Mouse (Mus musculus): Measurements from ENCODE around the gene Arrdc3. TPM values are rescaled to one million over a fixed set of nuclear protein-coding genes. Genes with fewer than 3 reads are reported as not detected.

Arrdc3 gene
- polyA plus RNA-seq (2015; fragmentation: Nextera tagmentation; extraction: Ambion mirVana) = 42.3 and 50.4 TPM in 2 replicates

DNA sequence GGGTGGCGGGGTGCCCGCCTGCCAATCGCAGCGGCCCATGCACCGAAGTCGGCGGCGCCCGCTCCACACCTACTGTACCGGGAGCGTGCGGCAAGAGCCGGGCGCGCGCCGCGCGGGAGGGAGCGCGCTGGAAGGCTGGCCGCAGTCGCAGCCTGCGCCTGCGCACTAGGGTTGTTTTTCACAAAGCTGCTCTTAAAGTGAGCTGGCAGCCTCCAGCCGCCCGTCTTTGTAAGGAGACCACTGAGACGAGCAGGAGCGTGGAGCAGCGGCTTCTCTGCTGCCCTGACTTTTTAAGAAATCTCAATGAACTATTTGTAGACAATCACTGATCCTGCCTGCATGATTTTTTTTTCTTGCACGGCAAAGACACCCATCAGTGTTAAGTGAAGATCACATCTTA lies at the start of gene Arrdc3:
Arrdc3 (plus strand) TSS at position 195 of the 400 bp plus-strand sequence.
- peaks cover 11% of the 10 kb centered on the region for H3K4me1 ChIP-seq (replicated peaks)
- under 1% methylated on average over 27 of the region's 31 CpGs for WGBS
- H3K4me2 ChIP-seq = peak within 1 kb of the TSS; percentile 60
- peak; percentile 48 for ATAC-seq (replicated peaks; ENCODE audit: insufficient number of reproducible peaks, insufficient read depth, low FRiP score, low read depth)
- peak within 1 kb of the TSS; percentile 97 for H3K9ac ChIP-seq
- H3K27me3 ChIP-seq = no peaks in the 10 kb centered on the region
- H3K36me3 ChIP-seq = peaks cover 7% of the 10 kb centered on the region
- H3K9me3 ChIP-seq (replicated peaks) = no peaks in the 10 kb centered on the region
- H3K27ac ChIP-seq = peak within 1 kb of the TSS; percentile 100
- H3K4me3 ChIP-seq = peak within 1 kb of the TSS; percentile 89

DNA sequence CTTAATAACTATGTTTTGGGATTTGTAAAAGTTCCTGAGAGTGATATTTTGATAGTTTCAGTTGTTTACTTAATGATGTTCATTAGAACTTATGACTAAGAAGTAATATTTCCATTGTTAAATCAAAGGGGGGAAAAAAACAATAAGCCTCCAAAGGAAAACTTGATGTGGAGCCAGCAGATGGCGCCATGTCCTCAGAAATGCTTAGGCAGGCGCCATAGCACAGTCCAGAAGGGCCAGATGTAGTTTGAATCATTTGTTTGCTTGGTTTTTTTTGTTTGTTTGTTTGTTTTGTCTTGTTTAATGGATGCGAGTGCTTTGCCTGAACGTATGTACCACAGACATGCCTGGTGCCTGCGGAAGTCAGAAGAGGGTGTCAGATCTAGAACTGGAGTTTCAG lies 21.0 kb upstream of the Arrdc3 start:
- no peak overlapping the region for H3K4me2 ChIP-seq
- H3K9ac ChIP-seq = no peak overlapping the region
- H3K4me1 ChIP-seq (replicated peaks) = no peaks in the 10 kb centered on the region
- no peaks in the 10 kb centered on the region for H3K36me3 ChIP-seq
- 13% methylated on average over 5 of the region's 5 CpGs for WGBS
- H3K27ac ChIP-seq = no peak overlapping the region
- ATAC-seq (replicated peaks; ENCODE audit: insufficient number of reproducible peaks, insufficient read depth, low FRiP score, low read depth) = no peak
- no peaks in the 10 kb centered on the region for H3K9me3 ChIP-seq (replicated peaks)
- no peaks in the 10 kb centered on the region for H3K27me3 ChIP-seq
- H3K4me3 ChIP-seq = no peak overlapping the region

DNA sequence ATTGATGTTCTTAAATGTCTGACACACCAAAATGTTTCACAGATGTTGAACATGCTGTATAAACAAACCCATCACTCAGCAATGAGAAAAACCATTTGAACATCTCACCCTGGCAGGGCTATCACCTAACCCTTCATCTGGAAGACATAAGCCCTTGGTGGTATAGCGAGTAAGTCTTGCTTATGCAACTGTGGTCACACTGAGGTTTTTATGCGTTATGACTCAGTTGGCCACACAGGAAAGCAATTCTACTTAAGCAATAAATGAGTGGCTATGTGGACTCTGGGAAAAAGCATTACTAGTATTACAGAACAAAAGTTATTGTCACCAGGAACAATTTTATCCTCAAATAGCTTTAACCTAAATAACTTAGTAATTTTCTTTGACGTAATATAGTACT lies 19.0 kb upstream of the Arrdc3 start:
- H3K4me3 ChIP-seq = no peak overlapping the region
- H3K9me3 ChIP-seq (replicated peaks) = no peaks in the 10 kb centered on the region
- ATAC-seq (replicated peaks; ENCODE audit: insufficient number of reproducible peaks, insufficient read depth, low FRiP score, low read depth) = no peak
- no peak overlapping the region for H3K9ac ChIP-seq
- WGBS = 69% methylated on average over 3 of the region's 3 CpGs
- H3K4me2 ChIP-seq = no peak overlapping the region
- H3K27ac ChIP-seq = no peak overlapping the region
- no peaks in the 10 kb centered on the region for H3K36me3 ChIP-seq
- H3K27me3 ChIP-seq = no peaks in the 10 kb centered on the region
- H3K4me1 ChIP-seq (replicated peaks) = no peaks in the 10 kb centered on the region

DNA sequence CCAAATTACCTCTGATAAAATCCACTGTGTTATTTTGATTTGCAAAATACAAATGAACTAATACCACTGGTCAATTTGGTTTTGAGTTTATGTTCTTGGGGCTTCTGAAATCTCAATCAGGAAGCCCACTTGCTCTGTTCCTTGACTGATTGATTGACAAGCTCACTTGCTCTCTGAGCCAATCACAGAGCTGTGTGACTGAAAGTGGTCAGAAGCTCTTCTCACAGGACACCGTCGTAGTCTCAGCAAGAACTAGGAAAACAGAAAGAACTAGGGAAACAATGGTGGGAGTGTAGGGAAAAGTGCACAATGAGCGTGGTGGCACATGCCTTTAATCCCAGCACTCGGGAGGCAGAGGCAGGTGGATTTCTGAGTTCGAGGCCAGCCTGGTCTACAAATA lies 8.1 kb upstream of the Arrdc3 start:
- Histone ChIP-seq H3K9me3 (replicated peaks) (no peaks in the 10 kb centered on the region), H3K4me3 (no peak overlapping the region), H3K9ac (no peak overlapping the region), H3K36me3 (no peaks in the 10 kb centered on the region), H3K4me1 (replicated peaks) (no peaks in the 10 kb centered on the region), H3K4me2 (no peak overlapping the region), H3K27me3 (no peaks in the 10 kb centered on the region), H3K27ac (no peak overlapping the region)
- no peak for ATAC-seq (replicated peaks; ENCODE audit: insufficient number of reproducible peaks, insufficient read depth, low FRiP score, low read depth)
- WGBS = 87% methylated on average over 5 of the region's 5 CpGs

DNA sequence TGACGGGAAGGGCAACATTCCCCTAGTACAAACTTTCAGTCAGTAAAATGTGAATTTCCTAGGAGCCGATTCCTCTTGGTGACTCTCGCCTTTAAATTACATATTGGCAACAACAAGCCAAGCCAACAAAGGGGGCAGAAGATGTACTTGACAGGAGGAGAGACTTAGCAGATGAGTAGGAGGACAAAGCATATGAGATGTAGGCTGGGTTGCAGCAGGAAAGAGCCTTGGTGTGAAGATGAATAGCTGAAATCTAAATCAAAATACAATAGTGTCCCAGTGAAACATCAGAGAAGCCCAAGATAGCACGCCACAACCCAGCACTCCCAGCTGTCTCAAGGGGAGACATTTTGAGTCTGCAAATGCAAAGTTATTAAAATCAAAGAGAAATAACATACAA lies 2.4 kb upstream of the Arrdc3 start:
- Histone ChIP-seq H3K4me3 (no peak overlapping the region), H3K9me3 (replicated peaks) (no peaks in the 10 kb centered on the region), H3K9ac (no peak overlapping the region), H3K27ac (no peak overlapping the region), H3K4me1 (replicated peaks) (peaks cover 4% of the 10 kb centered on the region; the same call in 1 of the 2 replicates), H3K36me3 (no peaks in the 10 kb centered on the region), H3K27me3 (no peaks in the 10 kb centered on the region), H3K4me2 (no peak overlapping the region)
- no peak for ATAC-seq (replicated peaks; ENCODE audit: insufficient number of reproducible peaks, insufficient read depth, low FRiP score, low read depth)
- WGBS = 67% methylated on average over 4 of the region's 4 CpGs

DNA sequence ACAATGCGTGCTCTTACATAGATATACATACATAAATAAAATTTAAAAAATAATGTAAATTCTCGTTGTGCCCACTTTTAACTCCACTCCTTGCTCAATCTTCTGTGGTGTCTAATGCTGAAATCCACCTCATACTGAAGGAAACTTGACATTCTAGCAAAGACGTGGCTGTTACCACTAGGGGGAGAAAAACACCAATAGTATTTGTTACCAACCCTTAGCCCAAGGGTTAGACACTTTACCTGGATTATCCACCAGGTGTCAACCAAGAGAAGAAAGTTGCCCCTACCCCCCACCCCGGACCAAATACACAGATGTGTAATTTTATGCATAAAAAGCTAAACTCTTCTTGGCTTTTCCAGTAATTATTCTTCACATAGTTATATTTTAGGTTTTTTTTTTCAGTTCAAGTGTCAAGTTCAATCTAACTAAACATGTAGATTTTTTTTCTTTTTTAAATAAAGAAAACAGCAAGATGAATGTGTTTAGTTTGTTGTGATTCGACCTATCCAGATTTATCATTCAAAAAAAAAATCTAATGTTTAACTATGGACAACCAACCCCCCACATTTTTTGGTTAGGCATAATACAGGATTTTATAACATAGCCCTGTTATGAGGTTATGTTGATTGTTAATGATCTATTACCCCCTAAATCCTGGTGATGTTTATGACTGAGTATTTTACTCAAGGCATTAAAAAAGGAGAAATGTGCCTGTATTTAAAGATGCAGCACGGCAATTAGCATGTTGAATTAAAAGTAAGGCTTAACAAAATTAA lies 1.3 kb upstream of the Arrdc3 start:
- no peak for ATAC-seq (replicated peaks; ENCODE audit: insufficient number of reproducible peaks, insufficient read depth, low FRiP score, low read depth)
- peak overlapping the region; percentile 100 for H3K27ac ChIP-seq

DNA sequence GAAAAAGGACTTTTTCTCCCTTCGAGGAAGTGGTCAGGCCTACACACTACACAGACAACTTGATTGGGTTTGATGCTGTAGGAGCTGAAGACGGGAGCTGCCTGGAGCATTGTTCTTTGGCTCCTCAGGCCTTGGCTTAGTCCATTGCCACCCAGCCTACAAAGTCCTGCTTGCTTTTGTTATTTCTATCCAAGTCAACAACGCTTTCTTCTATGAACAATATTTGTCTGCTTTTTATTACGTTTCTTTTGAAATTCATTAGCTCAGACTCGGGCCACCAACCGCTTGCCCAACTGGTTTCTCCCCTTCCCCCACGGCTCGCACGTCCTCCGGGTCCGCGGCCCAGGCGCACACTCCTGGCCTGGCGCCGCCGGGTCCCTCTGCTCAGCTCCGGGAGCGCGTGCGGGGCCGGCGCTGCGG lies 458 bp upstream of the Arrdc3 start:
- Histone ChIP-seq H3K27me3 (no peaks in the 10 kb centered on the region), H3K4me3 (peak overlapping the region; percentile 89), H3K9ac (peak overlapping the region; percentile 58), H3K9me3 (replicated peaks) (no peaks in the 10 kb centered on the region), H3K27ac (peak overlapping the region; percentile 100), H3K4me2 (peak overlapping the region; percentile 56), H3K4me1 (replicated peaks) (peaks cover 7% of the 10 kb centered on the region; the same call in 1 of the 2 replicates), H3K36me3 (peaks cover 2% of the 10 kb centered on the region; the same call in 1 of the 2 replicates)
- under 1% methylated on average over 23 of the region's 23 CpGs for WGBS
- peak; percentile 27 for ATAC-seq (replicated peaks; ENCODE audit: insufficient number of reproducible peaks, insufficient read depth, low FRiP score, low read depth)

More for the DNA sequence above, 1.3 kb upstream of the Arrdc3 start:
- H3K9ac ChIP-seq = no peak overlapping the region
- H3K36me3 ChIP-seq = no peaks in the 10 kb centered on the region
- peak overlapping the region; percentile 56 for H3K4me2 ChIP-seq
- 22% methylated on average over 6 of the region's 6 CpGs for WGBS
- H3K9me3 ChIP-seq (replicated peaks) = no peaks in the 10 kb centered on the region
- no peaks in the 10 kb centered on the region for H3K27me3 ChIP-seq
- H3K4me1 ChIP-seq (replicated peaks) = peaks cover 6% of the 10 kb centered on the region; the same call in 1 of the 2 replicates
- H3K4me3 ChIP-seq = no peak overlapping the region

DNA sequence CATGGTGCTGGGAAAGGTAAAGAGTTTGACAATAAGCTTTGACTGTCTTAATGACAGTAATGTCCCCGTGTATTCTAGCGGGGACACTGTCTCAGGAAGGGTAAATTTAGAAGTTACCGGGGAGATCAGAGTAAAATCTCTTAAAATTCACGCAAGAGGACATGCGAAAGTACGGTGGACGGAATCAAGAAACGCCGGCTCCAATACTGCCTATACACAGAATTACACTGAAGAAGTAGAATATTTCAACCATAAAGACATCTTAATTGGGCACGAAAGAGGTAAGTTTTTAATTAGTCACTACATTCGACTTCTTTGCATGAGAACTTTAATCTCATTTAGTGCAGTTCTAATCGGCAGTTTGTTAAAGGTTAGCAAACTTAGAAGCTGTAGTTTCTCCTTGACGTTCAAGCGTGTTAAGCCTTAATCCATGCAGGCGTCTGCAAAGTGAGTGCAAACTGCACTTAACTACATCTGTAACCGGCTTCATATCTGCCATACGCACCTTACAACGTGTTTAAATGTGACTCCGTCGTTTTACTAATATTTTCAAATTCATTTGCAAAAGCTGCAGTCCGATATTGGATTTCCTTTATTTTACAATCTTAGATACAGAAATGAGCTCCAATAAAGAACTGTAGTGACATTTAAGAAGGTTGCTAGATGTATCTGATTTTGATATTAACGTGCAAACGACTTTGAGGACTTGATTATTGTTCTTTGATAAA lies 629 bp downstream of the Arrdc3 start:
- H3K27me3 ChIP-seq = no peaks in the 10 kb centered on the region
- WGBS = under 1% methylated on average over 23 of the region's 23 CpGs
- no peak for ATAC-seq (replicated peaks; ENCODE audit: insufficient number of reproducible peaks, insufficient read depth, low FRiP score, low read depth)
- H3K9me3 ChIP-seq (replicated peaks) = no peaks in the 10 kb centered on the region
- H3K9ac ChIP-seq = peak overlapping the region; percentile 97
- peaks cover 9% of the 10 kb centered on the region for H3K36me3 ChIP-seq
- H3K4me2 ChIP-seq = peak overlapping the region; percentile 60
- peak overlapping the region; percentile 100 for H3K27ac ChIP-seq
- peak overlapping the region; percentile 89 for H3K4me3 ChIP-seq
- H3K4me1 ChIP-seq (replicated peaks) = peaks cover 11% of the 10 kb centered on the region

DNA sequence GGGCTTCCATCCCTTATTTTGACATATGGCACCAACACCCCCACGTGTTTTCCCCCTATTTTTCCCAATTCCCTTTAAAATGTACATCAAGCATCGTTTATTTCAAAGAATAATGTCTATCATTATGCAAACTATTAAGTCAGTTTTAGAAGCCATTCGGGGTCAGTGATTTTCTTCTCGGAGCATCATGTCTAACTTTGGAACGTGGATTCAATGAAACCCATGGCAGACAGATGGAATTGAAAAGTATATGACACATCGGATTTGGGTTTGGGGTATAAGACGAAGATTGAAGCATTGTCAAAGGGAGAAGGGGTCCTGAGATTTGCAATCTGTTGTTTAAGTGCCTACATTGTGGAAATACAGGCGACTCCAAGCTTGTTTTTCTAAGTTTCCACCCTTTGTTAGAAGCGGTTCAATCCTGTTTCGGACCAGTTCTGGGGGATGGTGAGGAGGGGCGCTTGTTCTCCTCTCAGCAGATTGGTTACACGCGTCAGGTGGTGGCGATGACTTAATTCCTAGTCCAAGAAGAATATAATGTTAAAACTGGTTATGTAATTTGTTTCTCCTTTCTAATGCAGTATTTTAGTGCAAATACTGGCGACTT lies 1.3 kb downstream of the Arrdc3 start:
- Histone ChIP-seq H3K27ac (peak overlapping the region; percentile 100), H3K9me3 (replicated peaks) (no peaks in the 10 kb centered on the region), H3K9ac (peak overlapping the region; percentile 97), H3K4me1 (replicated peaks) (peaks cover 11% of the 10 kb centered on the region), H3K4me2 (peak overlapping the region; percentile 60), H3K4me3 (peak overlapping the region; percentile 89), H3K27me3 (no peaks in the 10 kb centered on the region), H3K36me3 (peaks cover 11% of the 10 kb centered on the region)
- under 1% methylated on average over 15 of the region's 15 CpGs for WGBS
- no peak for ATAC-seq (replicated peaks; ENCODE audit: insufficient number of reproducible peaks, insufficient read depth, low FRiP score, low read depth)

DNA sequence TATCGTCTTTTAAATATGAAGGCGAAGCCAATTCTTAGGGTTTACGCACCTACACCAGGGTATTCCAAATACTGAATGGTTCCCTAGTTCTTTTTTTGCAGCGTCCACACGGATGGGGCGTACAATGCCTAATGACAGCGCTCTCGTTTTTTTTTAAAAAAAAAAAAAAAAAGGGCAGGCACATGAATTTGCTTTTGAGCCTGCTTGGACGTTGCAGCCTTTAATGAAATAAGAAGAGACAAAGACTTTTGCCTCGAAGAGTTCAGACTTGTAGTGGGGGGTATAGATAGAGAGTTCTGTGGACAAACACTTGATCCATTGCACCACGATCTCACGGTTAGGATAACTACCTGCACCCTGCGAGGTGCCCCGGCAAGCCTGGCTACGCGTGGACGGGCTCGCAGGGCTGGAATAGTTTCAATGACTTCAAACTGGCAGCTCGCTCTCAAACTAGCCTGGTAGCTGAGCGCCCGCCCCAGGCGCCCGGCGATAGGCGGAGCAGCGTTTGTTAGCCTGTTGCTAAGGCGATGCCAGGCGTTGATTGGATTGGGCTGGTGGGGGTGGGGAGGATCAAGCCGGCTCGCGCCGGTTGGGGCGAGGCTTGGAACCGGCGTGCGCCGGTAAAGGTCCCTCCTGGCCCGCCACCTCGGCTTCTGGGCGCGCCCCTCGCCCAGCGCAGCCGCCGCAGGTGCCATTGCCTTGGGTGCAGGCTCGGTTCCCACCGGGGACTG lies 2.1 kb downstream of the Arrdc3 start:
- Histone ChIP-seq H3K27me3 (no peaks in the 10 kb centered on the region), H3K9ac (peak overlapping the region; percentile 97), H3K4me2 (peak overlapping the region; percentile 60), H3K4me1 (replicated peaks) (peaks cover 11% of the 10 kb centered on the region), H3K27ac (peak overlapping the region; percentile 100), H3K9me3 (replicated peaks) (no peaks in the 10 kb centered on the region), H3K4me3 (peak overlapping the region; percentile 89), H3K36me3 (peaks cover 15% of the 10 kb centered on the region)
- WGBS = under 1% methylated on average over 47 of the region's 47 CpGs
- peak; percentile 88 for ATAC-seq (replicated peaks; ENCODE audit: insufficient number of reproducible peaks, insufficient read depth, low FRiP score, low read depth)

Data from heart, embryonic 15.5 days (tissue).